Mouse (Mus musculus): Measurements from ENCODE around the gene Exoc3l. TPM values are rescaled to one million over a fixed set of nuclear protein-coding genes. Genes with fewer than 3 reads are reported as not detected.

Gene Exoc3l
- total and polyA plus RNA-seq, 2 experiments from 2014 or later: 2.4 to 8.0 TPM

- Histone ChIP-seq H3K9ac (replicated peaks; ENCODE audit: low read length) (no peak overlapping the region), H3K36me3 (ENCODE audit: insufficient read depth, low read length) (peaks cover 37% of the 10 kb centered on the region), H3K27me3 (ENCODE audit: insufficient read depth, low read length) (peaks cover 7% of the 10 kb centered on the region; the same call in 1 of the 2 replicates), H3K4me1 (ENCODE audit: insufficient read depth, low read length) (no peaks in the 10 kb centered on the region), H3K4me2 (ENCODE audit: low read depth, low read length) (no peak overlapping the region), H3K9me3 (ENCODE audit: low read length) (no peaks in the 10 kb centered on the region), H3K4me3 (ENCODE audit: low read length) (no peak overlapping the region), H3K27ac (no peak overlapping the region)
- no peak for DNase-seq (ENCODE audit: low spot score)
- 88% methylated on average over 10 of the region's 10 CpGs for WGBS
- ATAC-seq: no peak
- TF ChIP-seq CTCF (IDR thresholded peaks at IDR 0.05; ENCODE audit: low read depth): no peak
Measured at GRCm38 (mm10) chr8:105252680-105253537, 43.0 kb downstream of the Exoc3l start.

- DNase-seq (ENCODE audit: low spot score) (no peak), ATAC-seq (no peak)
- 93% methylated on average over 6 of the region's 6 CpGs for WGBS
- H3K27me3 ChIP-seq (ENCODE audit: insufficient read depth, low read length): no peaks in the 10 kb centered on the region
- H3K4me1 ChIP-seq (ENCODE audit: insufficient read depth, low read length): no peaks in the 10 kb centered on the region
- no peak overlapping the region for H3K4me3 ChIP-seq (ENCODE audit: low read length)
- TF ChIP-seq CTCF (IDR thresholded peaks at IDR 0.05; ENCODE audit: low read depth): no peak
- H3K9me3 ChIP-seq (ENCODE audit: low read length): no peaks in the 10 kb centered on the region
- H3K9ac ChIP-seq (replicated peaks; ENCODE audit: low read length): no peak overlapping the region
- no peak overlapping the region for H3K4me2 ChIP-seq (ENCODE audit: low read depth, low read length)
- peaks cover 41% of the 10 kb centered on the region for H3K36me3 ChIP-seq (ENCODE audit: insufficient read depth, low read length)
- no peak overlapping the region for H3K27ac ChIP-seq
Measured at GRCm38 (mm10) chr8:105251954-105252353, 43.9 kb downstream of the Exoc3l start.

- Histone ChIP-seq H3K27ac (no peak overlapping the region), H3K4me1 (ENCODE audit: insufficient read depth, low read length) (no peaks in the 10 kb centered on the region), H3K36me3 (ENCODE audit: insufficient read depth, low read length) (peaks cover 32% of the 10 kb centered on the region), H3K9me3 (ENCODE audit: low read length) (no peaks in the 10 kb centered on the region), H3K9ac (replicated peaks; ENCODE audit: low read length) (no peak overlapping the region), H3K4me2 (ENCODE audit: low read depth, low read length) (no peak overlapping the region), H3K4me3 (ENCODE audit: low read length) (no peak overlapping the region), H3K27me3 (ENCODE audit: insufficient read depth, low read length) (no peaks in the 10 kb centered on the region)
- 96% methylated on average over 7 of the region's 7 CpGs for WGBS
- no peak for ATAC-seq
- no peak for TF ChIP-seq CTCF (IDR thresholded peaks at IDR 0.05; ENCODE audit: low read depth)
- no peak for DNase-seq (ENCODE audit: low spot score)
Measured at GRCm38 (mm10) chr8:105241016-105241415, 54.9 kb downstream of the Exoc3l start.

MicroRNAs within 50 kb of the gene (microRNA counts, 519-probe panel; counts per million panel counts)
- 3,410 counts per million, percentile 57 among the panel's probes with 10 or more counts for microRNA mmu-miR-328

Small RNAs within 50 kb of the gene (microRNA-seq; reads per million reads assigned to microRNA genes)
- gene Gm27320 (0 reads per million in 2 experiments), gene Mir328 (512 to 883 reads per million in 2 experiments)

Other genes with a start within 250 kb of the Exoc3l start
- not detected in 2 replicates for gene Ces3a, start 247.5 kb downstream of the Exoc3l start, total RNA-seq (2014; rRNA removed)
- gene Ces3a, start 247.5 kb downstream of the Exoc3l start, polyA plus RNA-seq (2015; fragmentation: Nextera tagmentation; extraction: Ambion mirVana): not detected in 2 replicates
- gene Ces3b, start 212.3 kb downstream of the Exoc3l start, total RNA-seq (2014; rRNA removed): not detected in 2 replicates
- gene Ces3b, start 212.3 kb downstream of the Exoc3l start, polyA plus RNA-seq (2015; fragmentation: Nextera tagmentation; extraction: Ambion mirVana): not detected in 2 replicates
- gene Ces4a, start 164.3 kb downstream of the Exoc3l start, total RNA-seq (2014; rRNA removed): 0.10 TPM in 1 of 2 replicates, not detected in the other
- 0.16 TPM in 1 of 2 replicates, not detected in the other for gene Ces4a, start 164.3 kb downstream of the Exoc3l start, polyA plus RNA-seq (2015; fragmentation: Nextera tagmentation; extraction: Ambion mirVana)
- gene Cbfb, start 125.4 kb downstream of the Exoc3l start, total RNA-seq (2014; rRNA removed): 45.1 and 54.3 TPM in 2 replicates
- gene Cbfb, start 125.4 kb downstream of the Exoc3l start, polyA plus RNA-seq (2015; fragmentation: Nextera tagmentation; extraction: Ambion mirVana): 27.8 and 30.5 TPM in 2 replicates
- 32.2 and 39.5 TPM in 2 replicates for gene D230025D16Rik, start 71.0 kb downstream of the Exoc3l start, total RNA-seq (2014; rRNA removed)
- 22.1 and 23.5 TPM in 2 replicates for gene D230025D16Rik, start 71.0 kb downstream of the Exoc3l start, polyA plus RNA-seq (2015; fragmentation: Nextera tagmentation; extraction: Ambion mirVana)
- 17.4 and 18.8 TPM in 2 replicates for gene B3gnt9, start 40.9 kb downstream of the Exoc3l start, total RNA-seq (2014; rRNA removed)
- gene B3gnt9, start 40.9 kb downstream of the Exoc3l start, polyA plus RNA-seq (2015; fragmentation: Nextera tagmentation; extraction: Ambion mirVana): 10.4 and 10.7 TPM in 2 replicates
- 11.5 and 15.6 TPM in 2 replicates for gene Tradd, start 31.5 kb downstream of the Exoc3l start, total RNA-seq (2014; rRNA removed)
- gene Tradd, start 31.5 kb downstream of the Exoc3l start, polyA plus RNA-seq (2015; fragmentation: Nextera tagmentation; extraction: Ambion mirVana): 14.6 and 14.9 TPM in 2 replicates
- gene Fbxl8, start 31.5 kb downstream of the Exoc3l start, total RNA-seq (2014; rRNA removed): 0.50 and 3.1 TPM in 2 replicates
- gene Fbxl8, start 31.5 kb downstream of the Exoc3l start, polyA plus RNA-seq (2015; fragmentation: Nextera tagmentation; extraction: Ambion mirVana): 1.2 and 1.3 TPM in 2 replicates
- gene Hsf4, start 26.3 kb downstream of the Exoc3l start, total RNA-seq (2014; rRNA removed): 0.63 TPM in 1 of 2 replicates, not detected in the other
- 1.4 and 1.5 TPM in 2 replicates for gene Hsf4, start 26.3 kb downstream of the Exoc3l start, polyA plus RNA-seq (2015; fragmentation: Nextera tagmentation; extraction: Ambion mirVana)
- 2.1 and 2.6 TPM in 2 replicates for gene Nol3, start 20.0 kb downstream of the Exoc3l start, total RNA-seq (2014; rRNA removed)
- gene Nol3, start 20.0 kb downstream of the Exoc3l start, polyA plus RNA-seq (2015; fragmentation: Nextera tagmentation; extraction: Ambion mirVana): 6.6 and 6.9 TPM in 2 replicates
- 52.3 and 63.4 TPM in 2 replicates for gene 4931428F04Rik, start 6.2 kb downstream of the Exoc3l start, total RNA-seq (2014; rRNA removed)
- 67.3 and 82.8 TPM in 2 replicates for gene 4931428F04Rik, start 6.2 kb downstream of the Exoc3l start, polyA plus RNA-seq (2015; fragmentation: Nextera tagmentation; extraction: Ambion mirVana)
- gene E2f4, start 1.6 kb upstream of the Exoc3l start, total RNA-seq (2014; rRNA removed): 39.2 and 44.8 TPM in 2 replicates
- 25.6 and 28.3 TPM in 2 replicates for gene E2f4, start 1.6 kb upstream of the Exoc3l start, polyA plus RNA-seq (2015; fragmentation: Nextera tagmentation; extraction: Ambion mirVana)
- 1.2 and 1.5 TPM in 2 replicates for gene Elmo3, start 9.5 kb upstream of the Exoc3l start, total RNA-seq (2014; rRNA removed)
- gene Elmo3, start 9.5 kb upstream of the Exoc3l start, polyA plus RNA-seq (2015; fragmentation: Nextera tagmentation; extraction: Ambion mirVana): 1.6 and 1.7 TPM in 2 replicates
- 1.9 and 5.2 TPM in 2 replicates for gene Lrrc29, start 30.2 kb upstream of the Exoc3l start, total RNA-seq (2014; rRNA removed)
- gene Lrrc29, start 30.2 kb upstream of the Exoc3l start, polyA plus RNA-seq (2015; fragmentation: Nextera tagmentation; extraction: Ambion mirVana): 3.1 and 4.1 TPM in 2 replicates
- gene Tmem208, start 30.3 kb upstream of the Exoc3l start, total RNA-seq (2014; rRNA removed): 72.1 and 101 TPM in 2 replicates
- 138 and 143 TPM in 2 replicates for gene Tmem208, start 30.3 kb upstream of the Exoc3l start, polyA plus RNA-seq (2015; fragmentation: Nextera tagmentation; extraction: Ambion mirVana)
- 3.1 and 3.2 TPM in 2 replicates for gene Fhod1, start 51.9 kb upstream of the Exoc3l start, total RNA-seq (2014; rRNA removed)
- gene Fhod1, start 51.9 kb upstream of the Exoc3l start, polyA plus RNA-seq (2015; fragmentation: Nextera tagmentation; extraction: Ambion mirVana): 0.45 and 1.1 TPM in 2 replicates
- 24.2 and 28.6 TPM in 2 replicates for gene Slc9a5, start 52.7 kb upstream of the Exoc3l start, total RNA-seq (2014; rRNA removed)
- 10.3 and 10.6 TPM in 2 replicates for gene Slc9a5, start 52.7 kb upstream of the Exoc3l start, polyA plus RNA-seq (2015; fragmentation: Nextera tagmentation; extraction: Ambion mirVana)
- 6.3 and 7.3 TPM in 2 replicates for gene Plekhg4, start 77.2 kb upstream of the Exoc3l start, total RNA-seq (2014; rRNA removed)
- 1.3 and 1.6 TPM in 2 replicates for gene Plekhg4, start 77.2 kb upstream of the Exoc3l start, polyA plus RNA-seq (2015; fragmentation: Nextera tagmentation; extraction: Ambion mirVana)
- gene Kctd19, start 117.4 kb upstream of the Exoc3l start, total RNA-seq (2014; rRNA removed): 0.11 and 0.16 TPM in 2 replicates
- 0.09 and 0.15 TPM in 2 replicates for gene Kctd19, start 117.4 kb upstream of the Exoc3l start, polyA plus RNA-seq (2015; fragmentation: Nextera tagmentation; extraction: Ambion mirVana)
- 0.68 and 1.7 TPM in 2 replicates for gene Lrrc36, start 117.5 kb upstream of the Exoc3l start, total RNA-seq (2014; rRNA removed)
- gene Lrrc36, start 117.5 kb upstream of the Exoc3l start, polyA plus RNA-seq (2015; fragmentation: Nextera tagmentation; extraction: Ambion mirVana): 0.50 and 0.66 TPM in 2 replicates
- gene Tppp3, start 175.4 kb upstream of the Exoc3l start, total RNA-seq (2014; rRNA removed): 106 and 108 TPM in 2 replicates
- 197 and 201 TPM in 2 replicates for gene Tppp3, start 175.4 kb upstream of the Exoc3l start, polyA plus RNA-seq (2015; fragmentation: Nextera tagmentation; extraction: Ambion mirVana)
- 49.3 and 54.2 TPM in 2 replicates for gene Zdhhc1, start 200.8 kb upstream of the Exoc3l start, total RNA-seq (2014; rRNA removed)
- 31.3 and 34.7 TPM in 2 replicates for gene Zdhhc1, start 200.8 kb upstream of the Exoc3l start, polyA plus RNA-seq (2015; fragmentation: Nextera tagmentation; extraction: Ambion mirVana)
- 6.1 and 9.9 TPM in 2 replicates for gene Hsd11b2, start 222.7 kb upstream of the Exoc3l start, total RNA-seq (2014; rRNA removed)
- gene Hsd11b2, start 222.7 kb upstream of the Exoc3l start, polyA plus RNA-seq (2015; fragmentation: Nextera tagmentation; extraction: Ambion mirVana): 6.3 and 7.4 TPM in 2 replicates